Mouse (Mus musculus) activated CD4-positive, CD25-positive, alpha-beta regulatory T cell, adult 4 months (primary cell): ENCODE measurements around the gene Creld1. TPM values are rescaled to one million over a fixed set of nuclear protein-coding genes. Genes with fewer than 3 reads are reported as not detected.

Experiments used
- ATAC-seq: one replicate; pipeline ENCODE4 v1.8.0; 2017
- polyA plus RNA-seq, 2 experiments: library from polyadenylated mRNA; unstranded; fragments of 100-300 nt; shearing (Covaris generic); gene quantifications; one replicate each; pipeline ENCODE4 v1.2.1; 2017

Creld1 gene
- polyA plus RNA-seq, 2 experiments from 2014 or later = 2.7 to 8.0 TPM

DNA sequence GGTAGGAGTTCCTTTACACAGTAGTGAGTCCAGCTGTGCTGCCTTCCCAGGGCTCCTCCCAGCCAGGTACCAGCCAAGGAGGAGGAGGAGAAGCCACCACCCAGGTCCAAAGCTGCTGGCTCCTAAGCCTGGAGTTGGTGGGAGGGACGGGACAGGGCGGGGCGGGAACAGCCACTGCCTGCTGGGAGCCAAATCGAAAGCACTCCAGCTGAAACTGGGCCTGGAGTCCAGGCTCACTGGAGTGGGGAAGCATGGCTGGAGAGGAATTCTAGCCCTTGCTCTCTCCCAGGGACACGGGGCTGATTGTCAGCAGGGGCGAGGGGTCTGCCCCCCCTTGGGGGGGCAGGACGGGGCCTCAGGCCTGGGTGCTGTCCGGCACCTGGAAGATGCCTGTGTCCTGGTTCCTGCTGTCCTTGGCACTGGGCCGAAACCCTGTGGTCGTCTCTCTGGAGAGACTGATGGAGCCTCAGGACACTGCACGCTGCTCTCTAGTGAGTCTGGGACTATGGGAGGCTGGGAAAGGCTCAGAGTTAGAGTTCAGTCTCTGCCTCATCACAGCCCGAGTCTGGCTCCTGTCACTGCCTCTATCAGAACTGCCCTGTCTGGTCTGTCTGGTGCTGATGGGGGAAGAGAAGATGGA, 11.7 kb upstream of the Creld1 start, which contains the start of gene Il17rc:
Il17rc (plus strand) TSS at position 131 of the 640 bp plus-strand sequence.
- no peak for ATAC-seq

DNA sequence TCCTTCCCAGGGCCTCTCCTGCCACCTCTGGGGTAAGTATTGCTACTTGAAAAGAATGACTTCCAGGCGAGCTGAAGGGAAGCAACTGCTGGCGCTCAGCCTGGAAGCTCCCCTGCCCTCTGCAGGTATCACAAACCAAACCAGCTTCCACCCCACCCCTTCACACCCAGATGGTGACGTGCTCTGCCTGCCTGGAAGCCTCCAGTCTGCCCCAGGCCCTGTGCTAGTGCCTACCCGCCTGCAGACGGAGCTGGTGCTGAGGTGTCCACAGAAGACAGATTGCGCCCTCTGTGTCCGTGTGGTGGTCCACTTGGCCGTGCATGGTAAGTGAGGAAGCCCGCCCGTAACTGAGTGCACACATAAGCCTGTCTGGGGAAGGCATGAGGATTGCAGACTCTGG, 11.0 kb upstream of the Creld1 start:
- ATAC-seq = no peak

DNA sequence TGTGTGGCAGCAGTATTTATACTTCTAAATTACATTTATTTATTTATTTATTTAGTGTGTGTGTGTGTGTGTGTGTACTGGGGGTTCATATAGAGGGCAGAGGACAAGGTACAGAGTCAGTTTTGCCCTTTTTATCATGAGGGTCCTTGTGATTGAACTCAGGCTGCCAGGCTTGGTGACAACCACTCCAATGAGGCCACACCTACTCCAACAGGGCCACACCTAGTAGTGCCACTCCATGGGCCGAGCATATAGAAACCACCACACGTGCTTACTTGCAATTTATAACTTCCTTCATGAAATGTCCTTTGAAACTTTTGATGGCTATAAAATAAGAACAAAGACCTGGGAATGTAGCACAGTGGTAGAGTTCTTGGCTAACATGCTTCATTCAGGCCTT, 9.9 kb upstream of the Creld1 start:
- ATAC-seq = no peak

DNA sequence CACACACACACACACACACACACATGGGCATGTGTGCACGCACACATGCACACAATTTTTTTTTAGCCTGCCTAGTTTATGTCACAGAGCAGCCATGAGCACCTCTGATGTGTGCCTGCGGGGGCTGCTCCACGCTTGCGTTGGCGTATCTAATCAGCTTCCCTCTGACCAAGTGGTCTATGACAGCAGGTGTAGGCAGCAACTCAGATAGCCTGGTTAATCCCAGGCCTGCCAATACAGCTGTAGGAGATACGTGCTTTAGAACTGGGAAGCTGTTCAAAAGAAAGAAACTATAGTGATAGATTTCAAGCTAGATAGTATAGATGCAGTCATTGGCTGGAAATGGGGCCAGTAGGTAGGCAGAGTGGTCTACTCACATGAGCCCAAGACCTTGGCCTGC, 9.4 kb upstream of the Creld1 start:
- no peak for ATAC-seq

DNA sequence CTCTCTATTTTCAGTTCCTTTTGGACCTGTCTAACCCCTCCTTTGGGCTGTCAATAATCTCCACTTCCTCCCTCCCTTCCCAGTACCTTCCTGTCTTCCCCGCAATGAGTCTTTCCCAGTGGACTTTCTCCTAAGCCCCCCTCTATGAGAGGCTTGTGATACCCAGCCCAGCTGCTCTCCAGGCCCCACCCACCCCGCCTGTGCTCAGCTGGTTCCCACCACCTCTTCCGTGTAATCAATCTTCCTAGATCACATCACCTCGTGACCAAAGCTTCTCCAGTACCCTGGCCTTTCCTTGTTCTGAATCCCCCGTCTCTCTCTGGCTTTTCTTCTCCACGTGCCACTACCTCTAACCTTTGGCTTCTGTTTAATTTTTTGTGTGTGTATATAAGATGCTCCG, 5.7 kb upstream of the Creld1 start:
- ATAC-seq = no peak

DNA sequence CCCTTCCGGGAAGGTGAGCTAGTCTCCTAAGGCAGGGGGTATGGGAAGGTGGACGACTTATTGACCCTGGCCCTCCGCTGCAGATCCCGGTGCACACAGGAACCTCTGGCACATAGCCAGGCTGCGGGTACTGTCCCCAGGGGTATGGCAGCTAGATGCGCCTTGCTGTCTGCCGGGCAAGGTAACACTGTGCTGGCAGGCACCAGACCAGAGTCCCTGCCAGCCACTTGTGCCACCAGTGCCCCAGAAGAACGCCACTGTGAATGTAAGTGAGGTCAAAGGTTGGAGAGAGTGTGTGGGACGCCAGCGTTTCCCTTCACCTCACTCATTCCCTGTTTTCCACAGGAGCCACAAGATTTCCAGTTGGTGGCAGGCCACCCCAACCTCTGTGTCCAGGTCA, 4.2 kb upstream of the Creld1 start:
- no peak for ATAC-seq

DNA sequence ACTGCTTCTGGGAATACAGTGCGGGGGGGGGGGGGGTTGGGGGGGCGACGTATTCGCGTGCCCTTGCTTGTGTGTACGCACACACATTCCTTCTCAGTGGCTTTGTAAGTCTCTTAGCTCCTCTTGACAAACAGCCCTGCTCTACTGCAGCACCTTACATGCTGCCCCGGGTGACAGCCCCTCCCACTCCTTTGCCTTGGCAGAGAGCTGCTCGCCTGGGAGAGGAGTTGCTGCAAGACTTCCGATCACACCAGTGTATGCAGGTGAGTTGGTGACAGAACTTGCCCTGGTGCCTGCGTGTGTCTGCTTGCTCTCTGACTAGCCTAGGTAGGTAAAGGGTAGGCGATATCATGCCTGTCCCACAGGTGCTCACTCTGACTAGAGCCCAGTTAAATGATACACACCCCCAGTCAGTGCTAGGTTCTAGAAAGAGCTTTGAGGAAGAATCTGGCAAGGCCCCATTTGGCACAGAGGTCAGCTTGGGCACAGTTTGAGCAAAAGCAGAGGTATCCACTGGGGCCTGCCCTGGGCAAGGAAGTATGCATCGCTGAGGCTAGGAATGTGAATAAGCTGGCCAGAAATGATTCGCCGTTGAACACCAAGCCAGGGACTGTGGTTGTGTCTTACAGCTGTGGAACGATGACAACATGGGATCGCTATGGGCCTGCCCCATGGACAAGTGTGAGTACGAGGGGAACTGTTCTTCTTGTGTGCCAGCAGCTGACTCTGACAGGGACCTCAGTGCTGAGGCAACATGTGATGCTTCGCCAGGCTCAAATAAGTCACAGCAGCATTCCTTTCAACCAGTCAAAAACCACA, 2.3 kb upstream of the Creld1 start:
- ATAC-seq = no peak

DNA sequence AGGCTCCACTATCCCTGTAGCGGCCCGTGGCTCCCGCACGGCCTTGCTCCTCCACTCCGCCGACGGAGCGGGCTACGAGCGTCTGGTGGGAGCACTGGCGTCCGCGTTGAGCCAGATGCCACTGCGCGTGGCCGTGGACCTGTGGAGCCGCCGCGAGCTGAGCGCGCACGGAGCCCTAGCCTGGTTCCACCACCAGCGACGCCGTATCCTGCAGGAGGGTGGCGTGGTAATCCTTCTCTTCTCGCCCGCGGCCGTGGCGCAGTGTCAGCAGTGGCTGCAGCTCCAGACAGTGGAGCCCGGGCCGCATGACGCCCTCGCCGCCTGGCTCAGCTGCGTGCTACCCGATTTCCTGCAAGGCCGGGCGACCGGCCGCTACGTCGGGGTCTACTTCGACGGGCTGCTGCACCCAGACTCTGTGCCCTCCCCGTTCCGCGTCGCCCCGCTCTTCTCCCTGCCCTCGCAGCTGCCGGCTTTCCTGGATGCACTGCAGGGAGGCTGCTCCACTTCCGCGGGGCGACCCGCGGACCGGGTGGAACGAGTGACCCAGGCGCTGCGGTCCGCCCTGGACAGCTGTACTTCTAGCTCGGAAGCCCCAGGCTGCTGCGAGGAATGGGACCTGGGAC, 509 bp upstream of the Creld1 start:
- peak; percentile 42 for ATAC-seq

DNA sequence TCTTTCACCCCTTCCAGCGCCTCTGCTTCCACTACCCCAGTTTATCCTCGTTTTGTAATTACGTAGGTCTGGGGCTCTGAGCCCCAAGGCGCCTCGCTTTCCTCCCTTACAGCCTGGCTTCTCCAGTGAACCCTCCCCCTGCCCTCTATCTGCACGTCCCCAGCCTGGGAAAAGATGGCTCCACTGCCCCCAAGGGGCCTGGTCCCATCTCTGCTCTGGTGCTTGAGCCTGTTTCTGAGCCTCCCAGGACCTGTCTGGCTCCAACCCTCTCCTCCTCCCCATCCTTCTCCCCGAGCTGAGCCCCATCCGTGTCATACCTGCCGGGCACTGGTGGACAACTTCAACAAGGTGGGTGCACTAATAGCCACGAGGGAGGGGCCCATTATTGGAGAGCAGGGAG, 632 bp downstream of the Creld1 start:
- no peak for ATAC-seq

DNA sequence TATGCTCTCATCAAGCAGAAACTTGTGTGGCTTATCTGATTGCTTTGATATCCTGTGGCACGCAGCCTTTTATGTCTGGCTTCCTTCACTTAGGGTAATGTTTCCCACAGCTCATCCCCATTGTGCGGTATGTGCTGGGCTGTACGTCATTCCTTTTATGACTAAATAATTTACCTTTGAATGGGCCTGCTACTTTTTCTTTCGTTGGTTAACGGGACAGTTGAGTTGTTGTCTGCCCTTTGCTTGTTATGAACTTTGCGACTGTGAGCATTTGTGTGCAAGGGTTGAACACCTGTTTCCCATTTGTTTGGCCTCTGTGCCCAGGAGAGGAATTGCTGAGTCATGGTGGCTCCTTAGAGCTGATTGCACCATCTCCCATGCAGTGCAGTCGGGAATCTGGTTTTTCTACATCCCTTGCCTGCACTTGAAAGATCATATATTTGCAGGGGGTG, 4.1 kb downstream of the Creld1 start:
- no peak for ATAC-seq

DNA sequence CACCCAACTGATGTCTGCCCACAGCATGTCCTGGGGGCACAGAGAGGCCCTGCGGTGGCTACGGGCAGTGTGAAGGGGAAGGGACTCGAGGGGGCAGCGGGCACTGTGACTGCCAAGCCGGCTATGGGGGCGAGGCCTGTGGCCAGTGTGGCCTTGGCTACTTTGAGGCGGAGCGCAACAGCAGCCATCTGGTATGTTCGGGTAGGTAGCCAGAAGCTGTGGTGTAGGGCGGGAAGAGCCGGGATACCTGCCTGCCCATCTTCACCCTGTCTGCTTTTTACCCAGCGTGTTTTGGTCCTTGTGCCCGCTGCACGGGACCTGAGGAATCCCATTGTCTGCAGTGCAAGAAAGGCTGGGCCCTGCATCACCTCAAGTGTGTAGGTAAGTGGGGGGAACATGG, 6.3 kb downstream of the Creld1 start:
- ATAC-seq = no peak

DNA sequence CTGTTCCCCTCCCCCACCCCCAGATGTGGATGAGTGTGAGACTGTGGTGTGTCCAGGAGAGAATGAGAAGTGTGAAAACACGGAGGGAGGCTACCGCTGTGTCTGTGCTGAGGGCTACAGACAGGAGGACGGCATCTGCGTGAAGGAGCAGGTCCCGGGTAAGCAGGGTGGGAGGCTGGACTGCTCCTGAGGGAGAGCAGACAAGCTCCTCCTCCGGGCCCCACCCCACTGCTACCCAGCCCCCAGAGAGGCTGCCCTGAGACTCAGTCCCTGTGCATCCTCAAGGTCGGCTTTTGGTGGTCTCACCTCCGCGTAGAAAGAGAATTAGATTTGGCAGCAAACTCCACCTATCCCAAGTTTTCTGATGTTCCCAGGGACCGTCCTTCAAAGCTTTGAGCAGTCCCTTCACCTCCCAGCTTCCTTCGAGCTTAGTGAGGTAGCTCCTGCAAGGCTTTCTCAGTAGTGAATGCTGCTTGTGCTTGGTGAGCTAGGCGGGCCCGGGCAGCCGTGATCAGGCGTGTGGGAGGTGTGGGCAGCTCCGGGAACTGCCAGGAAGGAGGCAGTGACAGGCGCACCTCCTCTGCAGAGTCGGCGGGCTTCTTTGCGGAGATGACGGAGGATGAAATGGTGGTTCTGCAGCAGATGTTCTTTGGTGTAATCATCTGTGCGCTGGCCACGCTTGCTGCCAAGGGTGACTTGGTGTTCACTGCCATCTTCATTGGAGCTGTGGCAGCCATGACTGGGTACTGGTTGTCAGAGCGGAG, 9.2 kb downstream of the Creld1 start:
- no peak for ATAC-seq

DNA sequence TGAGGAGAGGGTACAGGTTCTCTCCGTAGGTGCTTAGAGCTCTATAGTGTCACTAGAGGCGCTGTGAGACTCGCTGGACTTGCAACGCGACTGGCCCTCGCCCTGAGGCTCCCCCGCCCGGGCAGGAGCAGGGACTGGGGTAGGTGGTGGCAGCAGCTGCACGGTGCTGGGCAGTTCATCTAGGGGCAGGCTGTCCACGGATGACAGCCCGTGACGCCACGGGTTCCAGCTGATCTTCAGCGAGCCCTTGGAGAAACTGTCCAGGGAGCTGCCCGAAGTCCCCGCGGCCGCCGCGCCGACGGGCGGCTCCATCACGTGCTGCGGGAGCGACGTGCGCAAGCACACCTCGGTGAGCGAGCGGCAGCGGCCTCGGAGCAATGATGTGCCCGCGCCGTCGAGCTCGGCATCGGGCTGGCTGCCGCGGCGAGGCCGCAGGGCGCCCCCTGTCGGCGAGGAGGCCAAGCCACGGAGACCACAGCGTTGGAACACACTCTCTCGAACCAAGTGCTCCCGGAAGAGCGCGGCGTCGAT, 11.2 kb downstream of the Creld1 start:
- peak; percentile 86 for ATAC-seq

DNA sequence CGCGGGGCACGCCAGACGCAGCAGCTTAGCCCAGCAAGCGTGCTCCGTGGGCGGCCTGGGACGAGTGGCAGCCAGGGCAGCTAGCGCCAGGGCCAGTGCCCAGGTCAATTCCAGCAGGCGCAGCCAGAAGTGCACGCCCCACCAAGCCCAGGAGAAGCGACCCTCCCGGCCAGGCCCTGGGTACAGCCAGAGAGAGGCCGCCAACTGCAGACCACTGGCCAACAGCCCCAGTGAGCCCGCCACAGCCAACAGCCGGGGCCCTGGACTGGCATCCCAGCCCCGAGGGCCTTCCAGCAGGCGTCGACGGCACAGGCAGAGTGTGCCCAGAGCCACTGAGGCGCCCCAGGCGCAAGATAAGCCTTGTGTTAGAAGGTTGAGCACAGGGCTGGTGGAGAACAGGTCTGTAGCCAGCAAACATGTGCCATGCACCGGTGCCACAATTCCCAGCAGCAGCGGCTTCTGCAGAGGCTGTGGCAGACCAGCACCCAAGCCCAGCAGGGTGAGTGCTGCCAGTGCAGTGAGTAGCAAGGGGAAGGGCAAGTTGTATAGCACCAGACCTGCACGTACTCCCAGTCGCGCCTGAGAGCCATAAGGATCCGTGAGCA, 12.1 kb downstream of the Creld1 start:
- ATAC-seq = no peak

DNA sequence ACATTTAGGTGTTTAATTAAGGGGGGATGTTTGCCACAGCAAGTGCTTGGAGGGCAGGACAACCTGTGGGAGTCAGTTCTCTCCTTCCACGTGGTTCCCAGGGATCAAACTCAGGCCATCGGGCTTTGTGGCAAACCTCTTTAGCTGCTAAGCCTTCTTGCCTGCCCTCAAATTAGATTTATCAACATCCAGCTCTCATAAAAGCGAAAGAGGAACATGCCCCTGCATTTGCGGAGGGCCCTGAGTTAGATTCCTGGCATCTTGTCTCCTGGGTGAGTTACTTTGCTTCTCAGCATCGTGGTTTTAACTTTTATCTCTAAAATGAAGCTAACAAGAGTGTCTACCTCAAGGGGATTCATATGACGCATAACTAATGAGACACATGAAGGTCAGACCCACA, 16.2 kb downstream of the Creld1 start:
- no peak for ATAC-seq

DNA sequence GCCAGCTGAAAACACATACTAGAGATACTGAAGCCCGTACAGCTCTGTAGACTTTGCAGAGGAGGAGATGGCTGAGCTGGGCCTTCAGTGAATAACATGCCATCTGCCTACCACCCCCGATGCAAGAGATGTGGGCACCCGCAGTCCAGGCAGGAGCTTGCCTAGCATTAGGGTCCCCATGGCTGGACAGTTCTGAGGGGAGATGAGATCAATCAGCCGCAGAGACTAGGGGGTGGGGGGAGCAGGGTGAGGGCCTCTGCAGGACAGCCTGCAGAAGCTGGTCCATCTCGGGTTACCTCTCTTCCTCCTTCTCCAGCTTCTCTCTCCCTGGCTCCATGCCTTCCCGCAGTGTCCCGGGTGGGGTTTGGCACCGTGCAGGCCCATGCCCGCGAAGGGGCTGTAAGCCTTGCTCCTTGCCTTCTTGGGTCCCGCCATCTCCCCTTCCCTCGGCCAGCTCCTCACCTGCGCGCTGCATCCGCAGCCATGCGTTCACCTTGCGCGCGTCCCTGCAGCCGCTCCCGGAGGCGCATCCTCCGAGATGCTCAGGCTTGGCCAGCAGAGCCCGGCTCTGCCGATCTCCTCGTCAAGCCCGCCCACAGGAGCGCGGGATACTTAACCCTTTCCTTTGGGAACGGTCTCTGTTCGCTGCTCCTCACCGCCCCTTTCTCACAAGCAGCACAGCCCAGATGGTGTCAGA, 18.4 kb downstream of the Creld1 start, which contains the start of gene Prrt3:
Prrt3 (minus strand) TSS at position 544 of the 697 bp plus-strand sequence.
- no peak for ATAC-seq

DNA sequence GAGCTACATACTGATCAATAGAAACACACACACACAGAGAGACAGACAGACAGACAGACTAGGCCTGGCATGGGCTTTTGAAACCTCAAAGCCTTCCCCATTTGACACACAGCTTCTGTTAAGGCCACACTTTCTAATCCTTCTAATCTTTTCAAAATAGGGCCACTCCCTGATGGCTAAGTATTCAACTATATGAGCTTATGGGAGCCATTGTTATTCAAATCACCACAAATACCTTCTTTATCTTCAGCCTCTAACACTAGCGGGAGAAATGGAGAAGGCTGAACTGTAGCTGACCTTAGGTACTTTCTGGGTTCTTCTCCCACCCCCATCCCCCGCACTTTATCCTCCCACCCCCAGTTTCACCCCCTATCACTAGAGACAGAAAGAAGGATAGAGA, 19.7 kb downstream of the Creld1 start:
- no peak for ATAC-seq

DNA sequence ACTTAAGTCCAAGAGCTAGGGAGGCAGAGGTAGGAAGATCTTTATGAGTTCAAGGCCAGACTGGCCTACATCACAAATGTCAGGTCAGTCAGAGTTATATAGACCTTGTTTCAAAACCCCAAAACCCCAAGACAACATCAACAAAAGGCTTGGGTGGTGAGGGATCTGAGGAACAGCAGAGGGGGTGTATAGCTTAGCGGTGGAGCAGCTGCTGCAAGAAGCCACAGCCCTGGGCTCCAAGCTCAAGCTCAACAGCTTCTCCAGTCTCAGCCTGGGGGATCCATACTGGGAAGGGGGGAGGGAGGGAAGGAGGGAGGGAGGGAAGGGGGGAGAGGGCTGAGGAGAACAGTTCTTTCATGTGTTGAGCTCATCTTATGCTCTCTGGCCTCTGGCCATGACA, 22.6 kb downstream of the Creld1 start:
- ATAC-seq = no peak

DNA sequence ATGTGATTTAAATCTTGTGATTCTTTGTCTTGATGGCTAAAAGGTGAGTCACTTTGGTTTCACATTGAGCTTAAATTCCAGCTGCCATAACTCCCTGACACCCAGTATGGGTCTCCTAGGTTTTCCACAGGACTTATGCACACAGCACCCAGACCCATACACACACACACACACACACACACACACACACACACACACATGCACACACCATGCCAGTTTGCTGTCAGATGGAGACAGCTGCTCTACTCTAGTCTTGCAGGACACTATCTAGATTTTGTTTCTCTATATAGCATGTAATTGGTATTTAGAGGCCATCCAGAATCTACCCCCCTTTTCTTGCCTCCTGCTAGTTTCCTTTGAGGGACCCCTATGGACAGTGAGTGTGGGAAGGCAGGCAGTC, 24.0 kb downstream of the Creld1 start:
- ATAC-seq = no peak

DNA sequence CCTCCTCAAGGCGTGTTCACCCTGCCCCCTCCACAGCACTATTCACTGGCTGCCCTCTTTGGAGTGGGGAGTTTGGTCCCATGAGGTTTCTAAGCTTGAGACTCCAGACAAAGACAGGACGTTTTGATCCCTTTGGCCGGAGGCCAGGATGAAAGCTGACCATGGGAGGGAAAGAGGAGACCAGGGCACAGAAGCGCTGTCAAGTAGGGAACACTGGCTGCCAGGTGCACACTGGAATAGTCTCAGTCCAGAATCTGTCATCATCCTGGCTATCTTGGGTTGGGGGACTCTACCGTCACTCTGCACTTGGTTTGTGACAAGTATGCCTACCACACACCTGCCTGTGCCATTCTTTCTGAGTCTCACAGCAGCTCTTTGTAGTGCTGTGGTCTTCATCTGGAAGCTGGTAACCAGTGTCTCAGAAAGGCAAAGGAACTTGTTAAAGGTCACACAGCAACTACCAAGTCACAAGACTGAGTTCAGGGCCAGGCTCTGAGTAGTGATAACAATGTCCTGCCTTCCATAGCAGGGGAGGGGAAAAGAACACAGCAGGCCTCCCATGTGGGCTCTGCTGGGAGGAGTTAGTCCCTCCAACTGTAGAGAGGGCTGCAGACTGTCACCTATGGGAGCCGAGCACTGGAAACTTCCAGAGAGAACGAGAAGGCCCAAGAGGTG, 25.3 kb downstream of the Creld1 start:
- ATAC-seq = no peak

DNA sequence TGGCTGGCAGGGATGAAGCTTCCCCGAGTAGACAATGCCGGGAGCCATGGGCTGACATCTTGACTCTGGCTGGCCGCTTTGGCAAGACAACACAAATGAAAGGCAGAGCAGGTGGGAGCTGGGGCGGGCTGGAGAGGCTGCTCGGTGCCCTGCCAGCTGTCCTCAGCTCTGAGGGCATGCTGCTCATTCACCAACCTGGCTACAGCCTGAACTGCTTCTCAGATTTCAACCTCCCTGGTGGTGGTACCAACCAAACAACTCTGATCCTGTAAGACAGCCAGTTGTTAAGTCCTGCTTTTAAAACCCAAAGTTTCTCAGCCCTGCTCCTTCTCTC, 25.8 kb downstream of the Creld1 start:
- no peak for ATAC-seq
